In the genomic region with DNA sequence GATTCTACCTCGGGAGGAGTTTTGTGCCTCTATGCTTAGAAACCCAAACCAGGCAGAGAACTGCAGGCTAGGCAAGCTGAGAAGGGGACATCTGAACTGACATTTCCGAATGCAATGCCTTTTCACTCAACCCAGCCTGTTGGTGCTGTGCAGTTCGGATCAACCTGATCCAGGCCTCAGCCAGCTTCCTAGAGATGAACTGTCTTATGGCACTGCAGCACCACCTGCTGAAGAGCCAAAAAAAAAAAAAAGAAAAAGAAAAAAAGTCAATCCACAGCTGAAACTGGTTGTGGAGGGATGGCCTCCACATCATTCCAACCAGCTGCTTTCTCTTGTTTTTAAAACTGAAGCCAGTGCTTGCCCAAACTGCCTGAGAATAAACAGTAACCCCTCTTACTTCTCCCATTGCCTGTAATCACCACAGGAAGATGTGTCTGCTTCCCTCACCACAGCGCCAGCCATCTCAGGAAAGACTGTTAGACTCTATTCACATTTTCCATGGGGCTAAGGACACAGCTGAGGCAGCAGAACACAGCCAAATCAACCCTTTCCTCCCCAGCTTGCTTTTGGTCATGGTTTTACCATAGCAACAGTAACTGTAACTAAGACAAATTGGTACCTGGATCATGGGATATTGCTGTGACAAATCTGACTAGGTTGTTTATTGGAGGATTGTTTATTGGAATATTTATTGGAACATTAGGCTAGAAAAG, we compare ENCODE assay signal across 10 mouse cellular contexts.
A peak's percentile ranks its signal among the peaks of the same experiment; 100 is the strongest.
DNase-seq lines count a peak whose midpoint lies in the region; ATAC-seq lines count a peak whose summit lies in the region.
"Had no signal": no experiment of that assay in that cellular context is flagged by ENCODE, and none has a peak within 500 bp of the region (broad histone marks: within the 10 kb centered on the region; RNA-seq: fewer than 3 reads in every experiment).

No protein-coding gene starts in this region.

- H3K4me1 ChIP-seq in intestine, embryonic 14.5 days (replicated peaks; ENCODE audit: control insufficient read depth, insufficient read depth, low read length) = peaks cover 9% of the 10 kb centered on the region; the same call in 1 of the 2 replicates
- H3K4me1 ChIP-seq in intestine, embryonic 15.5 days (replicated peaks) = peaks cover 9% of the 10 kb centered on the region; the same call in 1 of the 2 replicates
- peaks cover 40% of the 10 kb centered on the region for H3K4me1 ChIP-seq in liver, embryonic 13.5 days (replicated peaks)
- H3K4me1 ChIP-seq: midbrain, embryonic 10.5 days had no signal

- no peak for DNase-seq in intestine, embryonic 14.5 days (ENCODE audit: low spot score)
- DNase-seq in CD4-positive helper T cell, adult 2 months (ENCODE audit: low read depth, low spot score) = peak; percentile 50
- peak; percentile 29 for DNase-seq in brain, adult 2 months (ENCODE audit: low read depth, low spot score)
- DNase-seq in liver, embryonic 13.5 days = peak; percentile 17
- DNase-seq in right cerebral cortex, adult 2 months (ENCODE audit: low spot score in 2 of 2) = no peak
- DNase-seq in ovary, postnatal 14 days (ENCODE audit: low spot score) = no peak
- DNase-seq in retina, embryonic 14.5 days (ENCODE audit: low spot score) = no peak

- 39% methylated on average over 4 of the region's 4 CpGs for WGBS in intestine, embryonic 14.5 days
- WGBS in intestine, embryonic 15.5 days = 49% methylated on average over 4 of the region's 4 CpGs
- 31% methylated on average over 4 of the region's 4 CpGs for WGBS in liver, embryonic 13.5 days (ENCODE audit: insufficient replicate concordance)

- no peak overlapping the region for H3K9ac ChIP-seq in intestine, embryonic 14.5 days (ENCODE audit: low read length)
- no peak overlapping the region for H3K9ac ChIP-seq in intestine, embryonic 15.5 days
- H3K9ac ChIP-seq in liver, embryonic 13.5 days = peak overlapping the region; percentile 44

- H3K27ac ChIP-seq in intestine, embryonic 14.5 days (ENCODE audit: low read depth) = peak overlapping the region; percentile 43
- no peak overlapping the region for H3K27ac ChIP-seq in intestine, embryonic 15.5 days
- peak overlapping the region; percentile 85 for H3K27ac ChIP-seq in liver, embryonic 13.5 days
- H3K27ac ChIP-seq: kidney, postnatal 0 days; midbrain, embryonic 10.5 days had no signal

- no peaks in the 10 kb centered on the region for H3K9me3 ChIP-seq in intestine, embryonic 14.5 days (ENCODE audit: control insufficient read depth, low read length)
- H3K9me3 ChIP-seq in intestine, embryonic 15.5 days = no peaks in the 10 kb centered on the region
- H3K9me3 ChIP-seq in liver, embryonic 13.5 days (replicated peaks) = no peaks in the 10 kb centered on the region
- H3K9me3 ChIP-seq: midbrain, embryonic 10.5 days had no signal

- no peak overlapping the region for H3K4me3 ChIP-seq in intestine, embryonic 14.5 days (ENCODE audit: low read depth, low read length)
- H3K4me3 ChIP-seq in intestine, embryonic 15.5 days (replicated peaks) = no peak overlapping the region
- peak overlapping the region; percentile 18 for H3K4me3 ChIP-seq in liver, embryonic 13.5 days (replicated peaks)
- H3K4me3 ChIP-seq: midbrain, embryonic 10.5 days had no signal

- ATAC-seq in intestine, embryonic 14.5 days (replicated peaks; ENCODE audit: low FRiP score, low TSS enrichment, low read depth) = no peak
- no peak for ATAC-seq in intestine, embryonic 15.5 days
- peak; percentile 73 for ATAC-seq in liver, embryonic 13.5 days (ENCODE audit: low read depth)

- H3K36me3 ChIP-seq in intestine, embryonic 14.5 days (ENCODE audit: control insufficient read depth, insufficient read depth, low read length) = no peaks in the 10 kb centered on the region
- H3K36me3 ChIP-seq in intestine, embryonic 15.5 days = no peaks in the 10 kb centered on the region
- H3K36me3 ChIP-seq in liver, embryonic 13.5 days = no peaks in the 10 kb centered on the region

- H3K27me3 ChIP-seq in intestine, embryonic 14.5 days (replicated peaks; ENCODE audit: control insufficient read depth, insufficient read depth, low read length) = no peaks in the 10 kb centered on the region
- no peaks in the 10 kb centered on the region for H3K27me3 ChIP-seq in intestine, embryonic 15.5 days (replicated peaks)
- H3K27me3 ChIP-seq in liver, embryonic 13.5 days = no peaks in the 10 kb centered on the region

- no peak overlapping the region for H3K4me2 ChIP-seq in intestine, embryonic 14.5 days (ENCODE audit: low read length)
- H3K4me2 ChIP-seq in intestine, embryonic 15.5 days (replicated peaks) = no peak overlapping the region
- H3K4me2 ChIP-seq in liver, embryonic 13.5 days = peak overlapping the region; percentile 59

Comparison
In these comparisons a context has a peak if more than half of its experiments do, and no peak if none do; other contexts are left out.
1. DNase-seq: peak in CD4-positive helper T cell, adult 2 months (single experiment), brain, adult 2 months (single experiment) and liver, embryonic 13.5 days (single experiment); none in intestine, embryonic 14.5 days (single experiment), right cerebral cortex, adult 2 months (0 of 2), ovary, postnatal 14 days (single experiment) and retina, embryonic 14.5 days (single experiment).